Mouse (Mus musculus) hindbrain, embryonic 12.5 days (tissue): ENCODE results near the gene Lhcgr. TPM values are rescaled to one million over a fixed set of nuclear protein-coding genes. Genes with fewer than 3 reads are reported as not detected.

Experiments used
- ATAC-seq: fragments of 200-750 bp; cut with Nextera tagmentation; 2 replicates; pipeline ENCODE4 v1.8.0; 2017; ENCODE audit warnings: moderate TSS enrichment; ENCODE audit not compliant: low FRiP score
- H3K27ac ChIP-seq: fragments of 300-500 bp; sonication (generic); 2 replicates; pipeline ENCODE4 v1.5.1; 2016; ENCODE audit warnings: mild to moderate bottlenecking
- H3K27me3 ChIP-seq: fragments of 300-500 bp; sonication (generic); 2 replicates; pipeline ENCODE4 v1.6.1; 2016; ENCODE audit warnings: mild to moderate bottlenecking
- H3K36me3 ChIP-seq: fragments of 300-500 bp; sonication (generic); 2 replicates; pipeline ENCODE4 v1.6.1; 2016; ENCODE audit warnings: mild to moderate bottlenecking
- H3K4me1 ChIP-seq: fragments of 300-500 bp; sonication (generic); 2 replicates; pipeline ENCODE4 v1.6.1; 2016
- H3K4me2 ChIP-seq: fragments of 300-500 bp; sonication (generic); replicated peaks from 2 replicates; pipeline ENCODE4 v1.6.1; 2016; ENCODE audit warnings: mild to moderate bottlenecking
- H3K4me3 ChIP-seq: fragments of 300-500 bp; sonication (generic); 2 replicates; pipeline ENCODE4 v1.5.1; 2016; ENCODE audit warnings: mild to moderate bottlenecking
- H3K9ac ChIP-seq: fragments of 300-500 bp; sonication (generic); 2 replicates; pipeline ENCODE4 v1.6.1; 2016; ENCODE audit warnings: mild to moderate bottlenecking, moderate library complexity
- H3K9me3 ChIP-seq: fragments of 300-500 bp; sonication (generic); replicated peaks from 2 replicates; pipeline ENCODE4 v1.6.1; 2016; ENCODE audit warnings: mild to moderate bottlenecking
- WGBS: fragments of 180-500 bp; shearing (Covaris S2); methylation state at CpG from one replicate; pipeline ENCODE4 v1.1.7; 2016; 5-methylcytosine and 5-hydroxymethylcytosine counted together
- polyA plus RNA-seq: library from polyadenylated mRNA; unstranded; fragments of >200 nt; fragmentation: Nextera tagmentation; extraction: Ambion mirVana; gene quantifications from 2 replicates; pipeline ENCODE4 v1.2.1, GENCODE M21; 2016

Lhcgr gene
- polyA plus RNA-seq, 1 experiment from 2014 or later = 1.1 TPM

- Histone ChIP-seq H3K4me3 (no peak overlapping the region), H3K9me3 (no peaks in the 10 kb centered on the region), H3K4me2 (no peak overlapping the region), H3K4me1 (peaks cover 7% of the 10 kb centered on the region; the same call in 1 of the 2 replicates), H3K9ac (no peak overlapping the region), H3K27me3 (no peaks in the 10 kb centered on the region), H3K36me3 (no peaks in the 10 kb centered on the region), H3K27ac (no peak overlapping the region)
- no peak for ATAC-seq
Observed at GRCm38 (mm10) chr17:88700901-88701300, 90.9 kb downstream of the Lhcgr start.

GRCm38 (mm10) chr17:88696656-88697333 is 95.0 kb downstream of the Lhcgr start:
- Histone ChIP-seq H3K4me2 (no peak overlapping the region), H3K27me3 (0 out of 2 replicates have a peak, but pooled peaks cover 2% of the 10 kb centered on the region), H3K27ac (peak overlapping the region; percentile 25), H3K4me3 (no peak overlapping the region), H3K9me3 (no peaks in the 10 kb centered on the region), H3K36me3 (no peaks in the 10 kb centered on the region), H3K4me1 (peaks cover 7% of the 10 kb centered on the region; the same call in 1 of the 2 replicates), H3K9ac (no peak overlapping the region)
- WGBS = 44% methylated on average over 9 of the region's 9 CpGs
- peak; percentile 52; the same call in 1 of the 2 replicates for ATAC-seq

- Histone ChIP-seq H3K9ac (no peak overlapping the region), H3K27me3 (no peaks in the 10 kb centered on the region), H3K4me2 (no peak overlapping the region), H3K9me3 (no peaks in the 10 kb centered on the region), H3K27ac (no peak overlapping the region), H3K4me3 (no peak overlapping the region), H3K36me3 (no peaks in the 10 kb centered on the region), H3K4me1 (no peaks in the 10 kb centered on the region)
- 72% methylated on average over 11 of the region's 11 CpGs for WGBS
- no peak for ATAC-seq
Observed at GRCm38 (mm10) chr17:88688226-88688625, 103.6 kb downstream of the Lhcgr start.

GRCm38 (mm10) chr17:88675310-88676309 is 116.2 kb downstream of the Lhcgr start:
- H3K27ac ChIP-seq = no peak overlapping the region
- no peaks in the 10 kb centered on the region for H3K27me3 ChIP-seq
- no peak overlapping the region for H3K4me2 ChIP-seq
- WGBS = 93% methylated on average over 23 of the region's 23 CpGs
- no peaks in the 10 kb centered on the region for H3K36me3 ChIP-seq
- no peaks in the 10 kb centered on the region for H3K9me3 ChIP-seq
- H3K4me1 ChIP-seq = no peaks in the 10 kb centered on the region
- no peak overlapping the region for H3K4me3 ChIP-seq
- no peak overlapping the region for H3K9ac ChIP-seq
- no peak for ATAC-seq

- Histone ChIP-seq H3K4me2 (no peak overlapping the region), H3K4me1 (peaks cover 2% of the 10 kb centered on the region; the same call in 1 of the 2 replicates), H3K27me3 (no peaks in the 10 kb centered on the region), H3K27ac (no peak overlapping the region), H3K9ac (no peak overlapping the region), H3K9me3 (no peaks in the 10 kb centered on the region), H3K4me3 (no peak overlapping the region), H3K36me3 (no peaks in the 10 kb centered on the region)
- ATAC-seq = no peak
- 66% methylated on average over 4 of the region's 4 CpGs for WGBS
Observed at GRCm38 (mm10) chr17:88670800-88671199, 121.0 kb downstream of the Lhcgr start.

DNA sequence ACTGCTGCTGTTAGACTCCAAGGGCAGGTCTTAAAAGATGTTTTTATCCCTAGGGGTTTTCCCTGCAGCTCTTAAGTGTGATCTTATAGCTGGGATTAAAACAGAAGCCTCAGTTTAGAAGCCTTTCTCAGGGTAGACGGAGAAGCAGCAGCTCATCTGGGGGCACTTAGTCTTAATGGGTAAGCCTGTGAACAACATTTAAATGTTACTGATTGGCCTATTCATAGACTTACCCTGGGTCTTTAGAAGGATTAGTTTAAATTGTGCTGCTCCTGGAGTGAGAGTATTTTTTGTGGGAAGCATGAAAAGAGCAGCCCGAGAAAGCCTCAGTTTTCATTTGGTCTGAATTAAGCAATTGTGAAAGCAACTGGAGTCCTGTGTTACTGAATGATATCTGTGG is 121.9 kb downstream of the Lhcgr start:
- Histone ChIP-seq H3K27ac (no peak overlapping the region), H3K4me1 (peaks cover 2% of the 10 kb centered on the region; the same call in 1 of the 2 replicates), H3K9ac (no peak overlapping the region), H3K9me3 (no peaks in the 10 kb centered on the region), H3K4me3 (no peak overlapping the region), H3K36me3 (no peaks in the 10 kb centered on the region), H3K27me3 (no peaks in the 10 kb centered on the region), H3K4me2 (no peak overlapping the region)
- WGBS = 50% methylated on average over 2 of the region's 2 CpGs
- ATAC-seq = no peak

DNA sequence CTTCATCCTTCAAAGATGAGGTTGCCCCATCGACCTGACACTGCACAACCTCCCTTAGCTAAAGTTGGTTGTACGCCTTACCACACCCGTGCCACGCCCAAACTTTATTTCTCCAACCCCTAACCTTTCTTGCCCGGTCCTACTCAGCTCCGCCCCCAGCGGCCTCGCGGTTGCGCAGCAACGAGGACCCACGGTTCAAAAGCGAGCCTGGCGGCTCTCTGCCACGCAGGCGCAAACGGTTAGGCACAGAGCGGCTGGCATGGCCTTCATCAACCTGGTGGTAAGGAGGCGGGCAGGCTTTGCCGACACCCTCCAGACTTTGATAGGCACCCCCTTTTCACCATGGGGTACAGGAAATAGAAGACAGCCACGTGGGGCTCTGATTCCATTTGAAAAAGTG is 123.3 kb downstream of the Lhcgr start, which contains the start of gene Gtf2a1l:
Gene Gtf2a1l (plus strand): TSS at position 209 of the 400 bp plus-strand sequence.
- Histone ChIP-seq H3K9ac (no peak within 1 kb of the TSS), H3K36me3 (no peaks in the 10 kb centered on the region), H3K4me2 (peak within 1 kb of the TSS; percentile 36), H3K4me3 (no peak within 1 kb of the TSS), H3K27me3 (no peaks in the 10 kb centered on the region), H3K4me1 (peaks cover 2% of the 10 kb centered on the region; the same call in 1 of the 2 replicates), H3K27ac (no peak within 1 kb of the TSS), H3K9me3 (no peaks in the 10 kb centered on the region)
- ATAC-seq = peak; percentile 44; the same call in 1 of the 2 replicates
- 39% methylated on average over 21 of the region's 21 CpGs for WGBS

Other genes starting within 250 kb of the Lhcgr start
- gene Ston1, start 194.3 kb downstream of the Lhcgr start, polyA plus RNA-seq = 3.1 and 3.4 TPM in 2 replicates
- 0.72 and 0.87 TPM in 2 replicates for gene Gtf2a1l, start 123.3 kb downstream of the Lhcgr start, polyA plus RNA-seq